Mouse (Mus musculus): ENCODE data around the gene Hnf1b. TPM values are rescaled to one million over a fixed set of nuclear protein-coding genes. Genes with fewer than 3 reads are reported as not detected.

Hnf1b gene
- total RNA-seq (2021): under 1 TPM; 0.23 to 0.31 TPM
- long read RNA-seq, experiment 1: 0 reads
- long read RNA-seq, experiment 2, partial matches to known transcripts: 0 of 1 reads
- long read RNA-seq, experiment 2, other reads (novel, unspliced or antisense): 1 of 1 reads

DNA sequence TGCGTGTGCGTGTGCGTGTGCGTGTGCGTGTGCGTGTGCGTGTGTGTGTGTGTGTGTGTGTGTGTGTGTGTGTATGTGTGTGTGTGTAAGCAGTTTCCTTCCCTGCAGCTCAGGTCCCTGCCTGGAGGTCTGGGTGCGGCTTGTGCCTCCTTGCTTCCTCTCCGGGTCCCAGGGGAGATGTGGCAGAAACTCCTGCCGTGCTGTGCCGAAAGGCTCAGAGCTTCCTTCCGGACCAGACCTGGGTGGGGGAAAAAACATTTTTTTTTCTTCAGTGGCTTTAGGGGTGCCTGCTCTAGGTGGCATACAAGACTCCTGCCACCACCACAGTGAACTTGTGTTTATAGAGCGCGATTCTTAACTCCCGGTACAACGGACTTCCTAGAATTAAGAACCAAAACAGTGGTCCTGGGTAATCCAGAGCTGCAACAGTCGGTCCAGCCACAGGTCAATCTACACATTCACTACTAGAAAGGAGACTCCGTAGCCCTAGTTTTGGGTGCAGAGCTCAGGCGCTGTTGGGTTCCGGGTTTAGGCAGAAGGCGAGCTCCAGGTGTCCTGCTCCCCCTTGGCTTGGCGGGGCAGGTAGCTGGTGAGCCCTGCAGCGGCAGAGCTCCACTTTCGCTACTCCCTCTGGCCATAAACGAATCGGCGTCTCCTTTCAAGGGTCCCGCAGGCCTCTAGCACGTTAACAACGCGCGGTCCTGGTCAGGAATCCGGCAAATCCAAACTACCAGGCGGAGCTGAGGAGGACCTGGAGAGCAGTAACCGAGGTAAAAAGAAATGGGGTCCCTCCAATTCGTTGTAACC is at the start of gene Hnf1b:
TSS of gene Hnf1b (plus strand) at position 535 of the 807 bp plus-strand sequence.
- DNase-seq (ENCODE audit: low spot score in 2 of 2): no peak

DNA sequence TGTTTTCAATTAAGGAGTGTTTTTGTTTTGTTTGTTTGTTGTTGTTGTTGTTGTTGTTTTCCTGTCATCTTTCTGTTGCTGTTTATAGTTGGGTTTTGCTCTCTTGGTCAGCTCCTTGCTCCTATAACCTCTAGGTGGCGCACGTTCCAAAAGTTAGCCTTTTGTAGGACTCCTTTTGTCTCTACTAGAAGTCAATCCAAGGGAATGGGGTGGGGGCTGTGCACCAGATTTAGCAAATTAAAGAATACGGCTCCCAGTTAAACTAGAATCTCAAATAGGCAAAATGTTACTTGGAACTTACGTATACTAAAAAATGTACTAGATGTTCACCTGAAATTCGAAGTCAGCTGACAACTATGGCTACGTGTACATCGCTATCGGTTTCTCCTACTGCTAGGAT is 47.7 kb upstream of the Hnf1b start:
- DNase-seq (ENCODE audit: low spot score in 2 of 2): no peak

- DNase-seq (ENCODE audit: low spot score in 2 of 2): no peak
Measured at GRCm38 (mm10) chr11:83802581-83802980, 47.3 kb upstream of the Hnf1b start.

- DNase-seq (ENCODE audit: low spot score in 2 of 2): no peak
Measured at GRCm38 (mm10) chr11:83810441-83810840, 39.4 kb upstream of the Hnf1b start.

GRCm38 (mm10) chr11:83815191-83815590 is 34.7 kb upstream of the Hnf1b start:
- DNase-seq (ENCODE audit: low spot score in 2 of 2): no peak

DNA sequence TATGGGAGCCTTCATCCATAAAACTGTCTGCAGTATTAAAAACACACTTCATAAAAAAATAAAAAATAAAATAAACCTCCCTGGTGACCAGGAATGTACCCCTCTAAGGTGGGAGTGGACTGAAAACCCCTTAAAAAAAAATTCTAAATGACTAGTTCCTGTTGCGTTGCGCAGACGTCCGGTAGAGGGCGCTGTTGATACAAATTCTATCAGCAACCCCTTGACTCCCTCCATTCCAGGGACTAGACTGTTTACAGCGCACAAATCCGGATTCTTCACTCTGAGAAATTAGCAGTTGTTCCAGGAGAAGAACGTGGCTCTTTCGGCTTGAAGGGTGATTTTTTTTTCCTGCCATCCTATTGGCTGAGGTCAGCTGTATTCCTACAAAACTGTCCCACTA is 34.2 kb upstream of the Hnf1b start:
- peak; percentile 40 to 62 for DNase-seq (ENCODE audit: low spot score in 2 of 2)

GRCm38 (mm10) chr11:83817048-83817447 is 32.8 kb upstream of the Hnf1b start:
- DNase-seq (ENCODE audit: low spot score in 2 of 2): no peak

- no peak for DNase-seq (ENCODE audit: low spot score in 2 of 2)
Measured at GRCm38 (mm10) chr11:83817994-83818393, 31.9 kb upstream of the Hnf1b start.

- DNase-seq (ENCODE audit: low spot score in 2 of 2): no peak
Measured at GRCm38 (mm10) chr11:83818591-83819127, 31.2 kb upstream of the Hnf1b start.

GRCm38 (mm10) chr11:83819806-83820483 is 29.9 kb upstream of the Hnf1b start:
- no peak for DNase-seq (ENCODE audit: low spot score in 2 of 2)

DNA sequence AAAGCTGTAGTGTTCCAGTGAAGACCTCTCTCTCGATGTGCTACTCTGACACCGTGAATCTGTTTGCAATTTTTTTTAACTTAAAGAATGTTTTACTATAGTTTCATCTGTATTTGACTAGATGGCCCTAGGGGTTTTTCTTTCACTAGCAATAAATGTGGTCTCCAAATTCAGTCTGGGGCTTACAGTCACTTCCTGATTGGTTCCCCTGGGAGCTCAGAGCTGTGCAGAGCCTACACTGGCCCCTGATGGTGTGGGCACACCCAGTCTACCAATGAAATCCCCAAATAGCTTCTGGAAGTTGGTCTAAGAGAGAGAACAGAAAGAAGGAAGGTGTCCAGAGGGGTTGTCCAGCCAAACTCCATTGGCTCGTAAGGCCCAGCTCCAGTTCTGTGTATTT is 23.7 kb upstream of the Hnf1b start:
- no peak for DNase-seq (ENCODE audit: low spot score in 2 of 2)

DNA sequence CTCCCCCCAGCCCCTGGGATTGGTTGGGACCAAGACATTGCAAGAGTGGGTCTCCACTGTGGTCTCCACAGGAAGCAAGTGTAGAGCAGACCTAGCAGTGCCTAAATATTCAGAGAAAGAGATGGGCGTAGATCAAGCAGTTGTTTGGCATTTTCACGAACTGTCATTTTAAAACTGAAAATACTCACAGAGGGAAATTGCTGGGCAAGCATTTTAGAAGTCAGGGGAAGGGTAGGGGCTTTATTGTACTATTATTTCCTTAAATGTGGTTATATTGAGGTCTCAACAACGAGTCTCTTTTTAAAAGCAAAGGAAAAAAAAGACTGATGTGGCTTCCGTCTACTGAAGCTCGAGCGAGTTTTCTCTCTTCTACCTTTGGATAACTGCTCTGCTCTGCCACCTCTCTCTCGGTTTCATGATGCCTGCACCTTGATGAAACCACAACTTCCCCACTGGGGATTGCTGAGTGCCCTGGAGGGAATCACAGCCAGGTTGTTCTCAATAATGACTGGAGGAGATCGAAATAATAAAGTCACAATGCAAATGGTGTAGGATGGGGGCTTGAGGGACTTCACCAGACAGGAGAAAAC is 21.2 kb upstream of the Hnf1b start:
- DNase-seq (ENCODE audit: low spot score in 2 of 2): no peak

DNA sequence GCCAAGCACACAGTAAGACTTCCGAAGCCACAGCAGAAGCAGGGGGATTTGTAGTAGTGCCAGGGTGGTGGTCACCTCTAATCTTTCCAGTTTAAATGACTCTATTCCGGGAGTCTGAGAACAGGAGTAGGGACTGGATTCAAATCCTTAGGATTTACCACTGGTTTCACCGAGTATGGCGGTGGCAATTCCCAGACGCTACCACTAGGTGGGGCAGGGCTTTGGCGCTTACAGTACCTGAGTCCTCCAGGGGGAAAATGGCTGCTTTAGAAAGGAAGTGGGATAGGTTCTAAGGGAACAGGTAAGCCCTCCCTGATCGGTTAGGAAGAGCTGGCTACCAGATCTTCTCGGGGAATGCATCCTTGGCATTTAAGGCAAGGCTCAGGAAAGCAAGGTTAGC is 17.5 kb upstream of the Hnf1b start:
- no peak for DNase-seq (ENCODE audit: low spot score in 2 of 2)

DNA sequence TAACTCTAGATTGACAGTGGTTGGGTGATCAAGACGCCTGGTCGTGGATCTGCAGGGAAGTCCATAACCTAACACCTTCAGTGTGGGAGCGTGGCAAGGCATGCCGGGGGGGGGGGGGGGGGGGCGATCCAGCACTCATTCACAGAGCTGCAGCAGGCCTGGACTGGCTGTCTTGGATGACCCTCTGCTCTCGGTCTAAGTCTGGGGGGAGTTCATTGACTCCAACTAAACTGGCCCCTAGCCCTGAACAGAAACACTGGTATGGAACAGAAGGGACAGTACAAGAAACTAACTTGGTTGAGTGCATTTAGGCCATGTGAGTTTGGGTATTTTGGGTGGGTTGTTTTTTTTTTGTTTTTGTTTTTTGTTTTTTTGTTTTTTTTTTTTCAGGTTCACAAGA is 16.3 kb upstream of the Hnf1b start:
- DNase-seq (ENCODE audit: low spot score in 2 of 2): no peak

- no peak for DNase-seq (ENCODE audit: low spot score in 2 of 2)
Measured at GRCm38 (mm10) chr11:83833959-83834496, 15.8 kb upstream of the Hnf1b start.

GRCm38 (mm10) chr11:83839451-83839850 is 10.4 kb upstream of the Hnf1b start:
- DNase-seq (ENCODE audit: low spot score in 2 of 2): no peak

- DNase-seq (ENCODE audit: low spot score in 2 of 2): no peak
Measured at GRCm38 (mm10) chr11:83843534-83843933, 6.3 kb upstream of the Hnf1b start.

DNA sequence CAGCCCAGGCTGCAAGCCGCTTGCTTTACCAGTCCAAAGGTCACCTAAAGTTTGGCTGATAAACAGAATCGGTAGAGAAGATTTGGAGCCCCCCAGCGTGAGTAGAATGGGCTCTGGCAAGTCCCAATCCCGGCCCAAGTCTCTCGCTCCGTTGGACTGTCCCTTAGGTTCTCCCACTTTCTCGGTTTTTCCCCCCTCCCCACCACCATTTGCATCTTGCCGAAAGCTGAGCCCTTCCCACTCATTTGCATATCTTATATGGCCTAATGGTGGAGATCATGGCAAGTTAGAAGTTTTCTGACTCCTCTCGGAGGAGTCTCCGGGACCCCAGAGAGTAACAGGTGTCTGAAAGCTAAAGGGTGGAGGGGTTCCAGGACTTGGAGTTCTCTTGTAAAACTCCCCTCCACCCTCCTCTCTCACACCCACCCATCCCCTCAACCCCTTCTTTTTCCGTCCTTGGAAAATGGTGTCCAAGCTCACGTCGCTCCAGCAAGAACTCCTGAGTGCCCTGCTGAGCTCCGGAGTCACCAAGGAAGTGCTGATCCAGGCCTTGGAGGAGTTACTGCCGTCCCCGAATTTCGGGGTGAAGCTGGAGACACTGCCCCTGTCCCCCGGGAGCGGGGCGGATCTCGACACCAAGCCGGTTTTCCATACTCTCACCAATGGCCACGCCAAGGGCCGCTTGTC is 866 bp downstream of the Hnf1b start:
- DNase-seq (ENCODE audit: low spot score in 2 of 2): no peak

GRCm38 (mm10) chr11:83851273-83852015 is 1.6 kb downstream of the Hnf1b start:
- no peak for DNase-seq (ENCODE audit: low spot score in 2 of 2)

- no peak for DNase-seq (ENCODE audit: low spot score in 2 of 2)
Measured at GRCm38 (mm10) chr11:83852016-83852355, 2.1 kb downstream of the Hnf1b start.

Measured in layer of hippocampus, postnatal 14 days (tissue).